Mouse (Mus musculus) cerebellum, adult 2 months (tissue): Measurements from ENCODE around the gene Tmem11.

Experiments
- CTCF ChIP-seq: fragments of 200-500 bp; IDR thresholded peaks from 2 replicates; pipeline ENCODE4 v1.5.1; 2011; ENCODE audit warnings: low read depth, mild to moderate bottlenecking, control low read depth, low read length, moderate library complexity, borderline replicate concordance; ENCODE audit not compliant: insufficient read depth
- POLR2A ChIP-seq: fragments of 200-500 bp; IDR thresholded peaks from 2 replicates; pipeline ENCODE4 v1.6.1; 2011; ENCODE audit warnings: low read length, control low read depth, borderline replicate concordance; ENCODE audit not compliant: insufficient read depth

GRCm38 (mm10) chr11:60867456-60867855 is 11.6 kb downstream of the Tmem11 start:
- TF ChIP-seq CTCF: no peak
- TF ChIP-seq POLR2A: no peak
